In the genomic region with DNA sequence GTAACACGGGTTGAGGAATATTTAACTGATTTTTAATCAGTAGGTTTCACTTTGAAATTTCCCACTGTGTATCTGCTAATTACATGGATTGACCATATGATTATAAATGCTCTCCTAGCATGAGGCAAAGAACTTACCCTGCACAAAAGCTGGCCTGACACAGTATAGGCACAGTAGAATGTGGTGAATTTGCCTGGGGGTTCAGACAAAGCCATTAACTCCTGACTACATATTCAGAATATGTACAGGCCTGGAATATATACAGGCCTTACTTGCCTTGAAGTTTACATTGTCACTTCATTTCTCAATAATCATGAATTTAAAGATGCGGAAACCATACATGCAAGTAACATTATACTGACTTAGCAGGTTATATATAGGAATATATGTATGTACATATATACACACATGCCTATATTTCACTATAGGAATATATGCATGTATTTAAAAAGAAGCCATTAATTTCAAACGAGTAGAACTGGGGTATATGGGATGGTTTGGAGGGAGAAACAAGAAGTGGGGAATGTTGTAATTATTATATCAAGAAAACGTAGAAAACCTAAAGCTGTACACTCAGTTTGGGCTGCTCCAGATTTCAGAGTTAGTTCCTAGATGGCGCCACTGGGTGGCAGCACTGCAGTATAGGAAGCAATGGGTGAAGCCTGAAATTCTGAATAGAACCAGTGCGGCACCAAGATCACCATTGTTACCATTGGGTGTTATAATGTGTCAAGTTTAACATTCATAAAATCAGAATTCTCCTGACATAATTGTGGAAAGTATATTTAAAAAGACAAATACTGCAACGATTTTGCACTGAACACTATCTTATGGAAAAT, we compare ENCODE assay signal across 8 mouse cellular contexts.
DNase-seq lines count a peak whose midpoint lies in the region; ATAC-seq and TF ChIP-seq lines count a peak whose summit lies in the region.

No protein-coding gene starts in this region.

- no peak overlapping the region for H3K27ac ChIP-seq in MEL (ENCODE audit: control insufficient read depth, low read depth, low read length)
- H3K27ac ChIP-seq in forebrain, embryonic 12.5 days: no peak overlapping the region
- no peak overlapping the region for H3K27ac ChIP-seq in hindbrain, embryonic 13.5 days

- H3K4me1 ChIP-seq in MEL (ENCODE audit: control insufficient read depth in 1 of 2, insufficient read depth in 2 of 2, low read length in 2 of 2): no peaks in the 10 kb centered on the region
- no peaks in the 10 kb centered on the region for H3K4me1 ChIP-seq in forebrain, embryonic 12.5 days
- no peaks in the 10 kb centered on the region for H3K4me1 ChIP-seq in hindbrain, embryonic 13.5 days (replicated peaks)

- ATAC-seq in forebrain, embryonic 12.5 days (ENCODE audit: low FRiP score): peak; percentile 84
- peak; percentile 68 for ATAC-seq in hindbrain, embryonic 13.5 days (ENCODE audit: low FRiP score)

- no peak overlapping the region for H3K9ac ChIP-seq in MEL (ENCODE audit: control insufficient read depth, low read depth, low read length, poor library complexity, severe bottlenecking)
- no peak overlapping the region for H3K9ac ChIP-seq in forebrain, embryonic 12.5 days
- no peak overlapping the region for H3K9ac ChIP-seq in hindbrain, embryonic 13.5 days

- no peak for TF ChIP-seq POLR2A in MEL (IDR thresholded peaks at IDR 0.05; ENCODE audit: control insufficient read depth in 1 of 2, insufficient read depth in 1 of 2, low read depth in 1 of 2, low read length in 2 of 2, poor library complexity in 1 of 2)
- TF ChIP-seq POLR2A in brain, embryonic 14.5 days (IDR thresholded peaks at IDR 0.05; ENCODE audit: borderline replicate concordance, extremely low read depth, insufficient read depth, insufficient read length, poor library complexity, severe bottlenecking): no peak

- TF ChIP-seq RAD21 in MEL (IDR thresholded peaks at IDR 0.05; ENCODE audit: low read depth, low read length): peak; percentile 70

- WGBS in forebrain, embryonic 12.5 days: 41% methylated on average over 7 of the region's 7 CpGs
- WGBS in hindbrain, embryonic 13.5 days: 43% methylated on average over 7 of the region's 7 CpGs

- H3K4me3 ChIP-seq in MEL (ENCODE audit: control insufficient read depth in 1 of 2, insufficient read depth in 1 of 2, low read depth in 2 of 2, low read length in 2 of 2): no peak overlapping the region
- H3K4me3 ChIP-seq in forebrain, embryonic 12.5 days (replicated peaks): no peak overlapping the region
- no peak overlapping the region for H3K4me3 ChIP-seq in hindbrain, embryonic 13.5 days

- H3K36me3 ChIP-seq in MEL (ENCODE audit: control insufficient read depth in 1 of 2, insufficient read depth in 2 of 2, low read length in 2 of 2): no peaks in the 10 kb centered on the region
- H3K36me3 ChIP-seq in forebrain, embryonic 12.5 days (replicated peaks): no peaks in the 10 kb centered on the region
- H3K36me3 ChIP-seq in hindbrain, embryonic 13.5 days: no peaks in the 10 kb centered on the region

- no peaks in the 10 kb centered on the region for H3K27me3 ChIP-seq in MEL (ENCODE audit: control insufficient read depth in 1 of 2, insufficient read depth in 2 of 2, low read length in 2 of 2)
- H3K27me3 ChIP-seq in forebrain, embryonic 12.5 days: no peaks in the 10 kb centered on the region
- H3K27me3 ChIP-seq in hindbrain, embryonic 13.5 days: no peaks in the 10 kb centered on the region

- peak; percentile 54 for DNase-seq in MEL (ENCODE audit: low read depth, low spot score)
- DNase-seq in brain, embryonic 14.5 days (ENCODE audit: low read depth): peak; percentile 81
- peak; percentile 61 for DNase-seq in layer of hippocampus, adult 9-10 months (ENCODE audit: low spot score)
- peak; percentile 74 for DNase-seq in lung, postnatal 36 days
- DNase-seq in right cerebral cortex, adult 18-20 months: peak; percentile 73
- DNase-seq in T-cell, adult 2 months (ENCODE audit: low spot score): no peak

- no peak for TF ChIP-seq EP300 in MEL (IDR thresholded peaks at IDR 0.05; ENCODE audit: low read depth in 1 of 2, low read length in 2 of 2)

- H3K4me2 ChIP-seq in forebrain, embryonic 12.5 days: no peak overlapping the region
- H3K4me2 ChIP-seq in hindbrain, embryonic 13.5 days: no peak overlapping the region

- H3K79me2 ChIP-seq in MEL (ENCODE audit: control insufficient read depth, insufficient read depth, low read length, poor library complexity): no peaks in the 10 kb centered on the region

- H3K9me3 ChIP-seq in MEL (replicated peaks; ENCODE audit: insufficient read depth, low read length): no peaks in the 10 kb centered on the region
- H3K9me3 ChIP-seq in forebrain, embryonic 12.5 days: no peaks in the 10 kb centered on the region
- H3K9me3 ChIP-seq in hindbrain, embryonic 13.5 days: no peaks in the 10 kb centered on the region

- TF ChIP-seq CTCF in MEL (IDR thresholded peaks at IDR 0.05 in 2 of 3, conservative IDR thresholded peaks at IDR 0.05 in 1 of 3; ENCODE audit: control insufficient read depth in 1 of 3, insufficient read depth in 1 of 3, low read depth in 2 of 3, low read length in 3 of 3, poor library complexity in 1 of 3, severe bottlenecking in 1 of 3): peak; percentile 50 to 87 (median 68)
- peak; percentile 81; the same call in 1 of the 2 replicates for TF ChIP-seq CTCF in brain, embryonic 14.5 days (IDR thresholded peaks at IDR 0.05; ENCODE audit: borderline replicate concordance, extremely low read depth, insufficient read depth, insufficient read length)

TF ChIP-seq in MEL, 35 proteins besides CTCF, POLR2A, EP300 and RAD21:
- TF ChIP-seq TBP (IDR thresholded peaks at IDR 0.05; ENCODE audit: low read depth, low read length) (no peak), NELFE (IDR thresholded peaks at IDR 0.05; ENCODE audit: low read depth, low read length) (no peak), USF1 (IDR thresholded peaks at IDR 0.05; ENCODE audit: low read depth, low read length) (no peak), ZKSCAN1 (IDR thresholded peaks at IDR 0.05; ENCODE audit: low read depth, low read length) (no peak), TCF12 (IDR thresholded peaks at IDR 0.05; ENCODE audit: low read depth, low read length) (no peak), ZC3H11A (IDR thresholded peaks at IDR 0.05; ENCODE audit: low read depth, low read length) (peak; percentile 81), SMC3 (IDR thresholded peaks at IDR 0.05; ENCODE audit: low read depth, low read length) (peak; percentile 83), MAX (IDR thresholded peaks at IDR 0.05; ENCODE audit: low read length) (no peak), CHD1 (IDR thresholded peaks at IDR 0.05; ENCODE audit: low read depth, low read length) (no peak)
